Mouse (Mus musculus) thymus, postnatal 4 days (tissue): ENCODE measurements around the gene Nup98.
A peak's percentile ranks its signal among the peaks of the same experiment; 100 is the strongest.

Experiments used
- DNase-seq: peaks from one replicate; pipeline ENCODE4 v3.0.0; 2021

Gene Nup98

GRCm38 (mm10) chr7:102209756-102210721, at the start of gene Nup98, which contains the start of gene Pgap2:
Gene Nup98, minus strand, starts transcription at chr7:102210176.
Gene Pgap2, plus strand, starts transcription at chr7:102210208.
- DNase-seq = peak; percentile 99

DNA sequence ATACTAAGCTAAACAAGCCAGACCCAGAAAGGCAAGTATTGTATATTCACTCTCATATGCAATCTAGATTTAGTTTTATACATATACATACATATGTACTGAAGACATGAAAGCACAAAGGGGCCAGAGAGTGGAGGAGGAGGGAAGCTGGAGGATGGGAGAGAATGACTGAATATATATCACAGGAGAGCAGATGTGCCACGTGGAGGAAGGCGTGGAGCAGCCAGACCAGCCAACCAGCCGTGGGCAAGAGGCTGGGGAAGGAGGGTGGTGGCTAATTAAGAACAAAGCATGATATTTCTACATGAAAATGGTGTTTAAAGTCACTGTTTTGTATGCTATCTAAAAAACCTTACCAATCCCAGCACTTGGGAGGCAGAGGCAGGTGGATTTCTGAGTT, 48.8 kb upstream of the Nup98 start:
- DNase-seq = no peak

DNA sequence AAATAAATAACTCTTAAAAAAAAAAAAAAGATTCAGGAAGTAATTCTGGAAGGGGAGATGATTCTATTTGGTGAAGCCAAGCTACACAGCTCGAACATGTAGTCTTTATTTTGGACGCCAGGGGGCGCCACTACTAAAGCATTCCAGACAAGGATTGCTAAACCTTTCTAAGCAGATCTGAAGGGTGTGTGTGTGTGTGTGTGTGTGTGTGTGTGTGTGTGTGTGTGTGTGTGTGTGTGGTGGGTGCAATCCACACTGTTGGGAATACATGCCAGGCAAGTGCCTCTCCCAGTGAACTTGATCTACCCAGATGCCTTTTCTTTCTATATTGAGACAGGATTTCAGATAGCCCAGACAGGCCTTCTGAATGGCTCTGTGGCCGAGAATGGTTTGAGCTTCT, 48.2 kb upstream of the Nup98 start:
- peak; percentile 93 for DNase-seq

DNA sequence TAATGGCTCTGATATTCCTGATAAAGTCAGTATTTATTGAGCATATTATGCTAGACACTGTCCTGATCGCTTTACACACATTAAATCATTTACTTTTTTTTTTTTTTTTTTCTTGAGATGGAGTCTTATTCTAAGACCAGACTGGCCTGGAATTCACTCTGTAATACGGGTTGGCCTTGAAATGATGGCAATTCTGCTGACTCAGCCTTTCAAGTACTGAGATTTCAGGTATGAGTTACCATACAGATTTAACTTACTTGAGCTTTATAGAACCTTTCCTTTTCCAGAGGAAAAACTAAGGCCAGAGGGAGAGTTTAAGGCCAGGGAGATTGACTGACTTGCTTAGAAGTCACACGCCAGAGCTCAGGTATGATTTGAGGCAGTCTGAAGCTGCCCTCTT, 46.7 kb upstream of the Nup98 start:
- no peak for DNase-seq

DNA sequence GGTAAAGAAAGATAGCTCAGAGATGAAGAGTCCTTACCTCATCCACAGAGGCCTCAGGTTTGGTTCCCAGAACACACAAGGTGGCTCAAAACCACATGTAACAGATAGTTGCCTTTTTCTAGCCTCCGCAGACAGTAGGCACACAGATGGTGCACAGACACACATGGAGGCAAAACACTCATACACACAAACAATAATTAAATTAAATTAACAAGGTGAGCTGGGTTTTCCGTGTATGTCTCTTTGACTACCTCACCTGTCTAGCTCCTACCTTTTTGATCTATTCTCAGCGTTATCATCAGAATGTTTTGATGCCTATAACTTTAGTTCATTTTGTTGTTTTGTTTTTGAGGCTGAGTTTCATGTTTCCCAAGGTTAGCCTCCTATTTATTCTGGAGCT, 46.0 kb upstream of the Nup98 start, which contains the start of gene Rhog:
TSS of gene Rhog (minus strand) at position 101 of the 400 bp plus-strand sequence.
- no peak for DNase-seq

DNA sequence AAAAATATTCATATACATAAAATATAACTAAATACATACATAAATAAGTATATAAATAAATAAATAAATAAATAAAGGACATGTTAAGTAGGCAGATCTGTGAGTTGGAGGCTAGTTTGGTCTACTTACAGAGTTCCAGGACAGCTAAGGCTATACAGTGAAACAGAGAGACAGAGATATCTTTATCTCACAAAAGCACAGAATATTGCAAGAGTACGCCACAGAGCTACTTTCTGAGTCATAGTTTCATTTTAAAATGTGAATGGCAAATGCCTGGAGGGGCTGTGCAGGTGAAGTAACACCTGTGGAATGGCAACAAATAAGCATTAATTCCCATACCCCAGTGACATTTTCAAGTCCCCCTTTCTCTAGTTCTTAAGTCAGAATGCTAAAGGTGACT, 43.7 kb upstream of the Nup98 start:
- DNase-seq = no peak

DNA sequence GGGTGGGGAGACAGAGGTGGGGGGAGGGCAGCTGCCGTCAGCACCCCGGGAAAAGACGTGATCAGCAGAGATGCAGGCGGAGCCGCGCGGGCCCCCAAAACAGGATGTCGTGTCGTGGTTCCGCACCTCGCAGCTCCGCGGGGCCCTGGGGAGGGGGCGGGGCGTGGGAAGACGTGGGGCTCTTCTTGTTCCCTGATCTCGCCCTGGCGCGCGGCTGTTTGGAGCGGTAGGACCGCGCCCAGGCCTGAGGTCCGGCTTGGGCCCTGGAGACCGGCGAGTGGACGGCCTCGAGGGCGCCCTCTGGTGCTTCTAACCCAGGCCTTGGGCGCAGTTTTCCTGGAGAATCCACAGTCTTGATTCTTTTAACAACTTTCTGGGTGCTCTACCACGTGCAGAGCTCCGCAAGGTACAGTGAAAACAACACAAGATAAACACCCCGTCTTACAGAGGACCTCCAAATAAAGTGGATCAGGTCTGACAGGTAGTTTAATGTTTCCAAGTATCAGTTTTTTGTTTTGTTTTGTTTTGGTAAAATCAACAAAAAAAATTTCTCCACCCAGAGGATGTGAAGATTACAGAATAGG, 40.7 kb upstream of the Nup98 start:
- DNase-seq = peak; percentile 96

DNA sequence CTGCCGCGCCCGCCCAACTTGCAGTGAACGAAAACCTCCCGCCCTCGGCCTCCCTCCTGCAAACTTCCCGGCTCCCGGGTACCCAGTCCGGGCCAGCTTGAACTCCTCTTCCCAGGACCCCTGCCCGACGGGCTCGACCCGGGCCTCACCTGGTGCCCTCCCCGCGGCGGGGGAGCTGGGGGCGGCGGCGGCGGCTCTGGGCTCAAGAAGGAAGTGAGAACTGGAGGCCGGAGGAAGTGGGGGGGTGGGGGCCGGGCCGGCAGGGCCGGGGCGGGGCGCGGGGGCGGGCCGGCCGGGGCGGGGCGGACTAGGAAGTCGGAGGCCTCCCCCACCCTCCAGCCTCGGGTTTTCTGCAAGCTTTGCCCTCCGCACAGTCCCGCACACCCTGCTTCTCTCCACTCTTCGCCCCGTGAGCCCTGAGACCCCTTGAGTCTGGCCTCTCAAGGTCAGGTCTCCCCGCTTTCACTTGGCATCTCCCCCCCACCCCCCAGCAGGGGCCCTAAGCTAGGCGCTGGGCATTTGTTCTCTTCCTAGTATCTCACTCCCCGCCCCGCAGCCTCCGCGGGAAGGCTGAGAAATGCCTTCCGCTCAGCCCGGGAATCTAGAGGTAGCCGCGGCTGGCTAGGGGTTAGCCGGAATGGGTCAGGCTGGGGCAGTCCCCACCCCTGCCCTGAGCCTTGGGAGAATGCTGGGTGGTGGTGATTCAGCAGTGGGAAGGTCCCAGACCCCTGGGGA, 40.1 kb upstream of the Nup98 start:
- peak; percentile 85 for DNase-seq

- DNase-seq = peak; percentile 82
These were observed 39.5 kb upstream of the Nup98 start for GRCm38 (mm10) chr7:102249531-102249895.

GRCm38 (mm10) chr7:102248691-102249404, 38.9 kb upstream of the Nup98 start:
- peak; percentile 59 for DNase-seq

- DNase-seq = peak; percentile 40
These were observed 37.2 kb upstream of the Nup98 start for GRCm38 (mm10) chr7:102246956-102247797.

GRCm38 (mm10) chr7:102246265-102246664, 36.3 kb upstream of the Nup98 start:
- no peak for DNase-seq

- DNase-seq = peak; percentile 64
These were observed 35.8 kb upstream of the Nup98 start for GRCm38 (mm10) chr7:102245775-102246174.

GRCm38 (mm10) chr7:102244782-102245535, 35.0 kb upstream of the Nup98 start:
- no peak for DNase-seq

- peak; percentile 62 for DNase-seq
These were observed 33.9 kb upstream of the Nup98 start for GRCm38 (mm10) chr7:102243870-102244269.

GRCm38 (mm10) chr7:102242917-102243316, 32.9 kb upstream of the Nup98 start:
- no peak for DNase-seq

GRCm38 (mm10) chr7:102242371-102242770, 32.4 kb upstream of the Nup98 start:
- DNase-seq = no peak

- DNase-seq = no peak
These were observed 29.6 kb upstream of the Nup98 start for GRCm38 (mm10) chr7:102239591-102239990.

DNA sequence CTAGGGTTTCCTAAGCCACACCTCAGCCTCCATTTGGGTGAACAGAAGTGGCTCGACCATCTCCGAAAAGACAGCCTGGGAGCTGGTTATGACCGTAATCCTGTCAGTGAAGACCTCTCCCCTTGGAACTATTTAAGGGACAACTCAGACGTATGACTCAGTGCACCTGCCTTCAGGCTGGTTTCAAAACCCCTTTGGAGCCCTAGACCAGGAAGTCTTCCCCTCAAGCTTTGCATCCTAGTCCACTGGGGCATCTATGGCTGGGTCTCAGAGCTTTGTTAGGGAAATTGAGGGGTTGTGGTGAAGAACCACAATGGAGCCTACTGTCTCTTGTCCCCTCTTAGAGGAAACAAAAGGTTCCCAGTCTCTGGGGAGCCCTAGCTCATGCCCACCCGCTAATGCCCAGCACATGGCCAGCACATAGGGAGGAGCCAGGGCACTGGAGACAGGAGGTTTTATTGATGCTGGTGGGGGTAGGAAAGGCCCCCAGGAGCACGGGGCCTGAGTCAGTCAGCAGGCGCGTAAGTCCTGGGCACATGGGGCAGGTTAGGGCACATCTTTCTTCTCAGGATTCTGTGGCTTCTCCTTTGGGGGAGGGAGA, 28.8 kb upstream of the Nup98 start:
- DNase-seq = no peak

- no peak for DNase-seq
These were observed 23.1 kb upstream of the Nup98 start for GRCm38 (mm10) chr7:102233059-102233458.

- DNase-seq = no peak
These were observed 19.8 kb upstream of the Nup98 start for GRCm38 (mm10) chr7:102229814-102230213.
